Mouse (Mus musculus) 3134 (cell line): ENCODE results near the gene D130040H23Rik.
"Not testable (repeated sequence)": the region's sequence is repeated elsewhere in the genome, so short reads cannot be mapped to it uniquely, and the experiment has no call there.

Experiments used
- DNase-seq: peaks from one replicate; pipeline ENCODE4 v3.0.0-alpha.2; 2011; ENCODE audit warnings: low spot score; ENCODE audit not compliant: insufficient read length; ENCODE audit errors: extremely low read depth

The D130040H23Rik gene

GRCm38 (mm10) chr8:69270386-69271202 lies at the start of gene D130040H23Rik:
Gene D130040H23Rik (plus strand): TSS chr8:69271080.
- peak; percentile 71 for DNase-seq

GRCm38 (mm10) chr8:69242541-69242940 lies 28.3 kb upstream of the D130040H23Rik start:
- DNase-seq: no peak

GRCm38 (mm10) chr8:69268525-69268924 lies 2.4 kb upstream of the D130040H23Rik start:
- no peak for DNase-seq

GRCm38 (mm10) chr8:69271203-69271554 lies 299 bp downstream of the D130040H23Rik start:
- DNase-seq: no peak

- DNase-seq: no peak
Measured at GRCm38 (mm10) chr8:69272435-69272834, 1.6 kb downstream of the D130040H23Rik start.

- no peak for DNase-seq
Measured at GRCm38 (mm10) chr8:69324771-69325170, 53.9 kb downstream of the D130040H23Rik start.

- DNase-seq: peak; percentile 16
Measured at GRCm38 (mm10) chr8:69328301-69329288, 57.7 kb downstream of the D130040H23Rik start.

- not testable (repeated sequence) for DNase-seq
Measured at GRCm38 (mm10) chr8:69329289-69329688, 58.4 kb downstream of the D130040H23Rik start.
